Mouse (Mus musculus) neural tube, embryonic 14.5 days (tissue): ENCODE measurements at regions not wholly inside any gene's neighbourhood (a gene's known extent, or its start where the extent isn't known, plus 50 kb on each side); places are given as distances from the start of the nearest gene placed in this dataset.
"Not testable (repeated sequence)": the region's sequence is repeated elsewhere in the genome, so short reads cannot be mapped to it uniquely, and the experiment has no call there.

Source experiments
- ATAC-seq: fragments of 200-750 bp; cut with Nextera tagmentation; 2 replicates; pipeline ENCODE4 v1.8.0; 2017; ENCODE audit warnings: low read depth, mild to moderate bottlenecking, moderate TSS enrichment, moderate library complexity
- H3K27ac ChIP-seq: fragments of 300-500 bp; sonication (generic); 2 replicates; pipeline ENCODE4 v1.5.1; 2014; ENCODE audit warnings: low read depth, mild to moderate bottlenecking, control low read depth, low read length, moderate library complexity, mixed read lengths
- H3K27me3 ChIP-seq: fragments of 300-500 bp; sonication (generic); 2 replicates; pipeline ENCODE4 v1.6.1; 2014; ENCODE audit warnings: low read length; ENCODE audit not compliant: control insufficient read depth, insufficient read depth
- H3K36me3 ChIP-seq: fragments of 300-500 bp; sonication (generic); 2 replicates; pipeline ENCODE4 v1.6.1; 2014; ENCODE audit warnings: low read length, mixed read lengths; ENCODE audit not compliant: control insufficient read depth, insufficient read depth
- H3K4me1 ChIP-seq: fragments of 300-500 bp; sonication (generic); 2 replicates; pipeline ENCODE4 v1.6.1; 2014; ENCODE audit warnings: low read length; ENCODE audit not compliant: control insufficient read depth, insufficient read depth
- H3K4me2 ChIP-seq: fragments of 300-500 bp; sonication (generic); 2 replicates; pipeline ENCODE4 v1.6.1; 2014; ENCODE audit warnings: mild to moderate bottlenecking, low read depth, low read length, control low read depth
- H3K4me3 ChIP-seq: fragments of 300-500 bp; sonication (generic); 2 replicates; pipeline ENCODE4 v1.5.1; 2014; ENCODE audit warnings: low read depth, low read length, control low read depth, mixed read lengths
- H3K9ac ChIP-seq: fragments of 300-500 bp; sonication (generic); replicated peaks from 2 replicates; pipeline ENCODE4 v1.6.1; 2014; ENCODE audit warnings: low read depth, mild to moderate bottlenecking, control low read depth, low read length, mixed read lengths
- H3K9me3 ChIP-seq: fragments of 300-500 bp; sonication (generic); 2 replicates; pipeline ENCODE4 v1.6.1; 2016; ENCODE audit warnings: low read length; ENCODE audit not compliant: control insufficient read depth
- whole genome bisulfite sequencing: fragments of 180-500 bp; shearing (Covaris S2); extraction: QIAGEN DNeasy Blood & Tissue Kit; methylation state at CpG from one replicate; pipeline ENCODE4 v1.1.7; 2014; 5-methylcytosine and 5-hydroxymethylcytosine counted together

GRCm38 (mm10) chr15:52464226-52465138, 1420.2 kb upstream of the Gm7489 start:
- ATAC-seq: peak; percentile 41; the same call in 1 of the 2 replicates
- Histone ChIP-seq H3K4me3 (no peak overlapping the region), H3K4me1 (no peaks in the 10 kb centered on the region), H3K4me2 (no peak overlapping the region), H3K27ac (no peak overlapping the region), H3K36me3 (no peaks in the 10 kb centered on the region), H3K9ac (no peak overlapping the region), H3K27me3 (no peaks in the 10 kb centered on the region), H3K9me3 (no peaks in the 10 kb centered on the region)
- 14% methylated on average over 8 of the region's 8 CpGs for WGBS

GRCm38 (mm10) chr15:52478124-52478523, 1406.6 kb upstream of the Gm7489 start:
- not testable (repeated sequence) for H3K36me3 ChIP-seq, ATAC-seq

GRCm38 (mm10) chr15:52480834-52481233, 1403.9 kb upstream of the Gm7489 start:
- peak; percentile 76; the same call in 1 of the 2 replicates for ATAC-seq
- Histone ChIP-seq H3K4me2 (no peak overlapping the region), H3K4me1 (no peaks in the 10 kb centered on the region)

More at GRCm38 (mm10) chr15:52478124-52478523, 1406.6 kb upstream of the Gm7489 start:
- not testable (repeated sequence) for H3K4me1 ChIP-seq, H3K4me3 ChIP-seq, H3K27ac ChIP-seq, H3K27me3 ChIP-seq, H3K9ac ChIP-seq, H3K4me2 ChIP-seq, H3K9me3 ChIP-seq
- WGBS: 92% methylated on average over 14 of the region's 20 CpGs

GRCm38 (mm10) chr15:52483598-52484165, 1401.0 kb upstream of the Gm7489 start:
- no peak overlapping the region for H3K4me3 ChIP-seq
- H3K27ac ChIP-seq: no peak overlapping the region
- H3K9ac ChIP-seq: no peak overlapping the region
- no peaks in the 10 kb centered on the region for H3K4me1 ChIP-seq
- no peak for ATAC-seq
- no peaks in the 10 kb centered on the region for H3K9me3 ChIP-seq
- H3K36me3 ChIP-seq: no peaks in the 10 kb centered on the region
- no peaks in the 10 kb centered on the region for H3K27me3 ChIP-seq
- no peak overlapping the region for H3K4me2 ChIP-seq
- WGBS: 69% methylated on average over 5 of the region's 5 CpGs

More at GRCm38 (mm10) chr15:52480834-52481233, 1403.9 kb upstream of the Gm7489 start:
- Histone ChIP-seq H3K27me3 (no peaks in the 10 kb centered on the region), H3K36me3 (no peaks in the 10 kb centered on the region), H3K9me3 (no peaks in the 10 kb centered on the region), H3K9ac (no peak overlapping the region), H3K4me3 (no peak overlapping the region), H3K27ac (no peak overlapping the region)
- 38% methylated on average over 3 of the region's 3 CpGs for WGBS

- ATAC-seq: no peak
- WGBS: 83% methylated on average over 5 of the region's 5 CpGs
Measured at GRCm38 (mm10) chr15:52484276-52484675, 1400.4 kb upstream of the Gm7489 start.

GRCm38 (mm10) chr15:52505278-52505831, 1379.4 kb upstream of the Gm7489 start:
- H3K4me2 ChIP-seq: no peak overlapping the region
- no peaks in the 10 kb centered on the region for H3K4me1 ChIP-seq
- no peak overlapping the region for H3K4me3 ChIP-seq
- 36% methylated on average over 9 of the region's 9 CpGs for WGBS
- H3K9me3 ChIP-seq: no peaks in the 10 kb centered on the region
- no peak overlapping the region for H3K27ac ChIP-seq
- no peaks in the 10 kb centered on the region for H3K27me3 ChIP-seq
- no peaks in the 10 kb centered on the region for H3K36me3 ChIP-seq
- ATAC-seq: peak; percentile 80
- no peak overlapping the region for H3K9ac ChIP-seq

More at GRCm38 (mm10) chr15:52484276-52484675, 1400.4 kb upstream of the Gm7489 start:
- Histone ChIP-seq H3K4me2 (no peak overlapping the region), H3K4me1 (no peaks in the 10 kb centered on the region), H3K36me3 (no peaks in the 10 kb centered on the region), H3K27ac (no peak overlapping the region), H3K9me3 (no peaks in the 10 kb centered on the region), H3K9ac (no peak overlapping the region), H3K4me3 (no peak overlapping the region), H3K27me3 (no peaks in the 10 kb centered on the region)

GRCm38 (mm10) chr15:52506930-52507329, 1377.8 kb upstream of the Gm7489 start:
- 7% methylated on average over 7 of the region's 7 CpGs for WGBS
- no peak overlapping the region for H3K27ac ChIP-seq

GRCm38 (mm10) chr15:52508609-52509008, 1376.1 kb upstream of the Gm7489 start:
- Histone ChIP-seq H3K27ac (no peak overlapping the region), H3K4me1 (no peaks in the 10 kb centered on the region), H3K27me3 (no peaks in the 10 kb centered on the region), H3K36me3 (no peaks in the 10 kb centered on the region), H3K4me3 (no peak overlapping the region), H3K9ac (no peak overlapping the region), H3K4me2 (no peak overlapping the region), H3K9me3 (no peaks in the 10 kb centered on the region)
- no peak for ATAC-seq
- WGBS: 66% methylated on average over 2 of the region's 2 CpGs

More at GRCm38 (mm10) chr15:52506930-52507329, 1377.8 kb upstream of the Gm7489 start:
- no peak for ATAC-seq
- no peaks in the 10 kb centered on the region for H3K27me3 ChIP-seq
- H3K9me3 ChIP-seq: no peaks in the 10 kb centered on the region
- no peaks in the 10 kb centered on the region for H3K4me1 ChIP-seq
- no peak overlapping the region for H3K4me2 ChIP-seq
- no peaks in the 10 kb centered on the region for H3K36me3 ChIP-seq
- H3K4me3 ChIP-seq: no peak overlapping the region
- no peak overlapping the region for H3K9ac ChIP-seq

GRCm38 (mm10) chr15:52510137-52510536, 1374.6 kb upstream of the Gm7489 start:
- no peaks in the 10 kb centered on the region for H3K27me3 ChIP-seq
- no peak overlapping the region for H3K4me3 ChIP-seq
- H3K4me2 ChIP-seq: no peak overlapping the region
- H3K36me3 ChIP-seq: no peaks in the 10 kb centered on the region
- H3K27ac ChIP-seq: no peak overlapping the region
- no peaks in the 10 kb centered on the region for H3K4me1 ChIP-seq
- H3K9me3 ChIP-seq: no peaks in the 10 kb centered on the region
- ATAC-seq: no peak
- no peak overlapping the region for H3K9ac ChIP-seq
- WGBS: 75% methylated on average over 4 of the region's 4 CpGs
